Mouse (Mus musculus): ENCODE measurements around the gene Fam216a.

- TF ChIP-seq POLR2A (IDR thresholded peaks at IDR 0.05; ENCODE audit: insufficient read depth, low read depth, low read length) (no peak), CTCF (IDR thresholded peaks at IDR 0.05) (no peak), EP300 (IDR thresholded peaks at IDR 0.05; ENCODE audit: insufficient read depth, low read depth, low read length) (no peak)
Measured at GRCm38 (mm10) chr5:122371591-122372191, 473 bp downstream of the Fam216a start, which contains the start of gene Gpn3.
